Mouse (Mus musculus) hindbrain, embryonic 13.5 days (tissue): Measurements from ENCODE around the gene Pdcd4. TPM values are rescaled to one million over a fixed set of nuclear protein-coding genes. Genes with fewer than 3 reads are reported as not detected.

Experiments used
- polyA plus RNA-seq: library from polyadenylated mRNA; unstranded; fragments of >200 nt; fragmentation: Nextera tagmentation; extraction: Ambion mirVana; gene quantifications from 2 replicates; pipeline ENCODE4 v1.2.1, GENCODE M21; 2015

Gene Pdcd4
- polyA plus RNA-seq, 1 experiment from 2014 or later: 82.8 TPM

Other genes starting within 250 kb of the Pdcd4 start
- gene Rbm20, start 214.9 kb upstream of the Pdcd4 start, polyA plus RNA-seq: 0.51 and 0.70 TPM in 2 replicates
- 66.3 and 70.3 TPM in 2 replicates for gene Shoc2, start 52.1 kb downstream of the Pdcd4 start, polyA plus RNA-seq
- gene Bbip1, start 52.4 kb downstream of the Pdcd4 start, polyA plus RNA-seq: 126 and 139 TPM in 2 replicates
- 3.3 and 4.1 TPM in 2 replicates for gene Adra2a, start 151.9 kb downstream of the Pdcd4 start, polyA plus RNA-seq